Mouse (Mus musculus) heart, adult 2 months (tissue): ENCODE measurements around the gene Itga8. TPM values are rescaled to one million over a fixed set of nuclear protein-coding genes. Genes with fewer than 3 reads are reported as not detected.

ENCODE experiments used
- DNase-seq, 2 experiments: peaks; one replicate each; pipeline ENCODE4 v3.0.0; 2021
- H3K27ac ChIP-seq: fragments of 200-600 bp; 2 replicates; pipeline ENCODE4 v1.8.1; 2022
- H3K27me3 ChIP-seq: fragments of 200-500 bp; 2 replicates; pipeline ENCODE4 v1.6.1; 2012; ENCODE audit warnings: mild to moderate bottlenecking, low read length, inconsistent platforms, mixed read lengths; ENCODE audit not compliant: control insufficient read depth, insufficient read depth
- H3K36me3 ChIP-seq: fragments of 200-500 bp; 2 replicates; pipeline ENCODE4 v1.6.1; 2012; ENCODE audit warnings: low read length, inconsistent platforms; ENCODE audit not compliant: control insufficient read depth, insufficient read depth
- H3K4me1 ChIP-seq: fragments of 200-500 bp; 2 replicates; pipeline ENCODE4 v1.6.1; 2011; ENCODE audit warnings: low read length; ENCODE audit not compliant: control insufficient read depth, insufficient read depth
- H3K4me3 ChIP-seq: fragments of 200-600 bp; 2 replicates; pipeline ENCODE4 v1.8.1; 2022
- H3K79me2 ChIP-seq: fragments of 200-500 bp; replicated peaks from 2 replicates; pipeline ENCODE4 v1.6.1; 2012; ENCODE audit warnings: mild to moderate bottlenecking, inconsistent platforms, low read length, moderate library complexity, mixed read lengths; ENCODE audit not compliant: control insufficient read depth, insufficient read depth
- H3K9ac ChIP-seq: fragments of 200-500 bp; 2 replicates; pipeline ENCODE4 v1.6.1; 2012; ENCODE audit warnings: low read depth, mild to moderate bottlenecking, control low read depth, inconsistent platforms, low read length, mixed read lengths
- CTCF ChIP-seq: fragments of 200-600 bp; IDR thresholded peaks from 2 replicates; pipeline ENCODE4 v1.8.1; 2022; ENCODE audit warnings: antibody characterized with exemption, mild to moderate bottlenecking, moderate library complexity
- EP300 ChIP-seq: fragments of 200-500 bp; IDR thresholded peaks from 2 replicates; pipeline ENCODE4 v1.6.1; 2011; ENCODE audit warnings: low read depth, low read length, control low read depth; ENCODE audit not compliant: insufficient read depth
- POLR2A ChIP-seq: fragments of 200-500 bp; IDR thresholded peaks from 2 replicates; pipeline ENCODE4 v1.6.1; 2011; ENCODE audit warnings: mild to moderate bottlenecking, low read depth, low read length, control low read depth; ENCODE audit not compliant: insufficient read depth
- WGBS: fragments of 180-500 bp; shearing (Covaris S2); methylation state at CpG from one replicate; pipeline ENCODE4 v1.1.7; 2018; 5-methylcytosine and 5-hydroxymethylcytosine counted together
- intact Hi-C: fragments of 180-260 bp; cut with DNase I; formaldehyde crosslinking; loops from one replicate; pipeline ENCODE4 v1.15.1; 2025
- polyA plus RNA-seq: library from polyadenylated mRNA; depleted of rRNA; stranded (reverse); fragments of >200 nt; gene quantifications from 2 replicates; pipeline ENCODE4 v1.2.3, GENCODE M21; 2012
- total RNA-seq, 2 experiments: library from RNA; stranded (reverse); gene quantifications; 2 replicates each; pipeline ENCODE4 v1.2.3; 2021

The Itga8 gene
- total and polyA plus RNA-seq, 3 experiments, result 5.3 to 7.4 (median 6.3) TPM

DNA sequence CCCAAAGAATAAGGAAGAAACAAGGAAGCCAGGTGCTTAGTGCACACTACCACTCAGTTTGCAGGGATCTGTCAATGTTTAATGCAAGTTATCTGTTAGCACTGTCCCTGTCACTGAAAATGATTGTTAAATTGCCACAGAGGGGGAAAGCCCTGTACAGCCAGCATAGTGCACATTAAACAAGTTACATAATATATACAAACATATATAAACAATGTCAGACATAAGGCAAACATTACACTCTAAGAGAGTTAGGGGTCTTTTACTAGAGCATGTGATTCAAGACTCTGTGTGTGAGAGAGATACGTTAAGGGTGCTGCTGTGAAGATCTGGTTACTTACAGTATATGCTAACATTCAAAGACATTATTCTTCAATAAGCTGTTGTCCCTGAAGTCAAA is 148.2 kb downstream of the Itga8 start:
- Histone ChIP-seq H3K27me3 (no peaks in the 10 kb centered on the region), H3K36me3 (no peaks in the 10 kb centered on the region), H3K27ac (no peak overlapping the region), H3K4me1 (peaks cover 3% of the 10 kb centered on the region), H3K79me2 (no peaks in the 10 kb centered on the region), H3K9ac (no peak overlapping the region), H3K4me3 (no peak overlapping the region)
- WGBS, result 88% methylated on average over 1 of the region's 1 CpGs
- intact Hi-C loops, result no loop called here
- TF ChIP-seq CTCF, result no peak
- no peak for TF ChIP-seq POLR2A
- TF ChIP-seq EP300, result no peak
- DNase-seq, result no peak

DNA sequence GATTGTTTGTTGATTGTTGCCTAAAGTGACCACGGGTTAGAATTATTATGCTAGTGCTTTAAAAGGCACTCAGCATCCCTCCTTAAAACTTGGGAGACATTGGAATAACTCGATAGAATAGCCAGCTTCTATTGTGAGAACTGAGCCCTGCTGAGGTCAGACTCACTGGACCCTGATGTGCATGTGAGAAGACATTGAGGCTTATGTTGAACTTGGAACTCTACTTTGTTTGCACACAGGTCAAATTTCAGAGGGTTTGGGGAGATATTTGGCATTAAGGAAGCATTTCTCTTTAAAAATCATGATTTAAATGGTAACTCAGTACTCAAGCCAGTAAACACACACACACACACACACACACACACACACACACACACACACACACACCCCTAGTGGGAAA is 153.8 kb downstream of the Itga8 start:
- no peak overlapping the region for H3K27ac ChIP-seq
- H3K4me3 ChIP-seq, result no peak overlapping the region
- DNase-seq, result no peak
- no peaks in the 10 kb centered on the region for H3K27me3 ChIP-seq
- intact Hi-C loops, result loop anchor here (10.0 kb wide), 1 partner anchor 93 kb away; no protein-coding TSS in a partner anchor
- WGBS, result 62% methylated on average over 2 of the region's 2 CpGs
- H3K9ac ChIP-seq, result no peak overlapping the region
- H3K4me1 ChIP-seq, result no peaks in the 10 kb centered on the region
- H3K79me2 ChIP-seq, result no peaks in the 10 kb centered on the region
- no peak for TF ChIP-seq CTCF
- TF ChIP-seq POLR2A, result no peak
- no peak for TF ChIP-seq EP300
- H3K36me3 ChIP-seq, result no peaks in the 10 kb centered on the region

DNA sequence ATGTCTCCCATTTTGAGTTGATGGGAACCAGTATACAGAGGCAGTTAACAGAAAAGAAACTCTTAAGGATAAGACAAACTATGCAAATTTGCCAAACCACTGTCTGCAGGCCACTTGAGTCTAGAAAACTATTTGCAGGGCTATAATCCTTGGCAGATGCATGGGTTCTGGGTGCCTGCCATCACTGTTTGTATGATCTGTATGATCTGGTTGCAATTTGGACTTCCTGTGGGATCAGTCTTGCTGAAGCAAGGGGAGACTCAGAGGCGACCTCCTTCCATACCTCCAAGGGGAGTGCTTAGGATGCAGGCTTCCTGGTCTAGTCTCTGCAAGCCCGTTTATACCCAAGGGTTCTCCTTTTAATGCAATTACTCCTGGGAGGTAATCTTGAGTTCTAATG is 155.1 kb downstream of the Itga8 start:
- Histone ChIP-seq H3K27ac (no peak overlapping the region), H3K4me1 (no peaks in the 10 kb centered on the region), H3K79me2 (no peaks in the 10 kb centered on the region), H3K27me3 (no peaks in the 10 kb centered on the region), H3K9ac (no peak overlapping the region), H3K4me3 (no peak overlapping the region), H3K36me3 (no peaks in the 10 kb centered on the region)
- no peak for TF ChIP-seq CTCF
- TF ChIP-seq POLR2A, result no peak
- TF ChIP-seq EP300, result no peak
- intact Hi-C loops, result loop anchor here (10.0 kb wide), 1 partner anchor 92 kb away; no protein-coding TSS in a partner anchor
- no peak for DNase-seq
- WGBS, result 49% methylated on average over 2 of the region's 2 CpGs

DNA sequence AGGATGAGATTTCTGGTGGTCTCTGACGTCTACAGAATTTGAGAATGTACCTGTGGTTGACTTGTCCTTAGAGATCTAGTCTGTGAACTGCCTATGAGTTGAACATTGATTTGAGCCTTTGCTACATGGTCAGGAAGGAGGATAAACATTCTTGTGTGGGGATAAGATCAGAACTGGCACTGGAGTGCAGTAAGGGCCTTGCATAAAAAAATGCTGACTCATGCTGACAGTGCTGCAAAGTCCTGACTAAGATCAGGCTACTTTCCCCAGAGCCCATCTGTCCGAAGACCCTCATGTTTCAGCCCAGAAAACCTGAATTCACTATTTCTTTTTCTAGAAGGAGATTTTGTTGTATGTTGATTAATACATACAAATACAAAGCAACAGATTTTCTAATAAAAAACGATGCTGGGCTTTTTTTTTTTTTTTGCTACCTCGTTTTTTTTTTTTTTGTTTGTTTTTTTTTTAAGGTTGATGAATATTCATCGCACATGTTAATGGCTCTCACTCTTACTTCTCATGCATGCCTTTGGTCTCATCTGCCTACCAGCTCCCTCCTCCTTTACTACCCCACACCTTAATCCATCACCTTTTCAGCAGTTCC is 162.9 kb downstream of the Itga8 start:
- intact Hi-C loops, result no loop called here
- no peaks in the 10 kb centered on the region for H3K36me3 ChIP-seq
- no peaks in the 10 kb centered on the region for H3K4me1 ChIP-seq
- DNase-seq, result no peak
- no peak for TF ChIP-seq POLR2A
- TF ChIP-seq CTCF, result no peak
- TF ChIP-seq EP300, result no peak
- H3K79me2 ChIP-seq, result no peaks in the 10 kb centered on the region
- H3K9ac ChIP-seq, result no peak overlapping the region
- no peak overlapping the region for H3K27ac ChIP-seq
- no peaks in the 10 kb centered on the region for H3K27me3 ChIP-seq
- WGBS, result 74% methylated on average over 5 of the region's 5 CpGs
- no peak overlapping the region for H3K4me3 ChIP-seq

DNA sequence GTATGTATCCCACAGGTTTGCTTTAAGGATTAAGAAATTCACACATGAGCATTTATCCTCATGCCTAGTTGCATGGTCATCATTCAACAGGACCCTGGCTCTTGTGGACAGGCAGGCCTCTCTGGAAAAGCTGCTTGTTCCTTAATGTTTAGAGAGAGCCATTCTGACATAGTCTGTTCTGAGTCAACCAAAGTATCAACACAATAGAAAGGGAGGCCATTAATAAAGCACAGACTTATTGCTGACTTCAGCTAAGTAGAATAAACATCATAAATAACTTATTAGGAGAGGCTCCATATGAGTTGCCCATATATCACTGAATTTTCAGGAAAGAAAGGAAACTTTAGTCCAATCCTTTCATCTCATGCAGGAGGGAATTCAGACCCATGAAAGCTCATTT is 175.1 kb downstream of the Itga8 start:
- H3K27me3 ChIP-seq, result no peaks in the 10 kb centered on the region
- H3K79me2 ChIP-seq, result no peaks in the 10 kb centered on the region
- intact Hi-C loops, result no loop called here
- TF ChIP-seq EP300 (no peak), POLR2A (no peak), CTCF (no peak)
- no peaks in the 10 kb centered on the region for H3K36me3 ChIP-seq
- no peak for DNase-seq
- no peak overlapping the region for H3K27ac ChIP-seq
- H3K4me1 ChIP-seq, result no peaks in the 10 kb centered on the region
- H3K9ac ChIP-seq, result no peak overlapping the region
- no peak overlapping the region for H3K4me3 ChIP-seq

DNA sequence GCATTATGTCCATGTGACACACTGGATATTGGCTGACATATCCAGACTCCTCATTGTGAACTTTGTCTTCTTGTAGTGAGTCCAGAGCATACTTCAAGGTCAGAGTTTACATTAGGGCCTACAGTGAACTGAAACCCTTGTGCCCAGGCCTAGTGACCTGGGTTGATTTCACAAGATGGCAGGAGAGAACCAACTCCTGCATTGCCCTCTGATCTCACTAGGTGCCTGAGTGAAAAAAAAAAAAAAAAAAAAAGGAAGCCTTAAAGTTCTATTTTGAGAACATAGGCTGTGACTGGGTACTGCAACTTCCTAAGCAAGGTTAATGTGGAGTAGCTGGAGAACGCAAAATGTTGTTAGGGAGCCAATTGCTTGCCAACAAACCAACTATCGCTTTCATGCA is 186.2 kb downstream of the Itga8 start:
- 36% methylated on average over 2 of the region's 2 CpGs for WGBS
- H3K79me2 ChIP-seq, result no peaks in the 10 kb centered on the region
- no peaks in the 10 kb centered on the region for H3K27me3 ChIP-seq
- H3K27ac ChIP-seq, result no peak overlapping the region
- no peaks in the 10 kb centered on the region for H3K36me3 ChIP-seq
- DNase-seq, result no peak
- H3K9ac ChIP-seq, result no peak overlapping the region
- no peak for TF ChIP-seq POLR2A
- no peak for TF ChIP-seq EP300
- TF ChIP-seq CTCF, result no peak
- intact Hi-C loops, result no loop called here
- no peak overlapping the region for H3K4me3 ChIP-seq
- H3K4me1 ChIP-seq, result no peaks in the 10 kb centered on the region
